Mouse (Mus musculus) thymus, adult 2 months (tissue): ENCODE results near the gene Gria3.

Source experiments
- CTCF ChIP-seq: fragments of 200-500 bp; IDR thresholded peaks from 2 replicates; pipeline ENCODE4 v1.5.1; 2012; ENCODE audit warnings: mild to moderate bottlenecking, control low read depth, low read length, moderate library complexity, borderline replicate concordance; ENCODE audit not compliant: control insufficient read depth, poor library complexity, insufficient read depth; ENCODE audit errors: extremely low read depth
- POLR2A ChIP-seq: fragments of 200-500 bp; IDR thresholded peaks from 2 replicates; pipeline ENCODE4 v1.6.1; 2012; ENCODE audit warnings: mild to moderate bottlenecking, low read length, control low read depth, moderate library complexity; ENCODE audit not compliant: control insufficient read depth, poor library complexity, insufficient read depth; ENCODE audit errors: extremely low read depth

- no peak for TF ChIP-seq POLR2A
- no peak for TF ChIP-seq CTCF
Measured at GRCm38 (mm10) chrX:41435541-41435940, 34.9 kb downstream of the Gria3 start.
